ENCODE assay signal across 34 mouse cellular contexts in genomic region chr5:16794972-16795371, GRCm38 (mm10). TPM values are rescaled to one million over a fixed set of nuclear protein-coding genes. Genes with fewer than 3 reads are reported as not detected.
A peak's percentile ranks its signal among the peaks of the same experiment; 100 is the strongest.
DNase-seq lines count a peak whose midpoint lies in the region; TF ChIP-seq lines count a peak whose summit lies in the region.
"Had no signal": no experiment of that assay in that cellular context is flagged by ENCODE, and none has a peak within 500 bp of the region (broad histone marks: within the 10 kb centered on the region; RNA-seq: fewer than 3 reads in every experiment).

No protein-coding gene starts in this region.

- TF ChIP-seq EP300 in heart, adult 2 months (IDR thresholded peaks at IDR 0.05; ENCODE audit: insufficient read depth, low read depth, low read length): no peak

- no peak overlapping the region for H3K4me3 ChIP-seq in heart, adult 2 months
- H3K4me3 ChIP-seq: embryonic facial prominence, embryonic 15.5 days; heart, embryonic 12.5 days; hindbrain, embryonic 12.5 days; kidney, embryonic 15.5 days; limb, embryonic 13.5 days; liver, embryonic 12.5 days; megakaryocyte, embryonic 14.5 days; midbrain, embryonic 13.5 days had no signal

- WGBS in heart, adult 2 months: 45% methylated on average over 6 of the region's 6 CpGs

- no peaks in the 10 kb centered on the region for H3K4me1 ChIP-seq in heart, adult 2 months (ENCODE audit: control insufficient read depth, insufficient read depth, low read length)
- H3K4me1 ChIP-seq: embryonic facial prominence, embryonic 15.5 days; heart, embryonic 12.5 days; hindbrain, embryonic 12.5 days; kidney, embryonic 15.5 days; limb, embryonic 13.5 days; liver, embryonic 12.5 days; megakaryocyte, embryonic 14.5 days; midbrain, embryonic 13.5 days had no signal

- no peak for TF ChIP-seq CTCF in heart, adult 2 months (IDR thresholded peaks at IDR 0.05)

- H3K9ac ChIP-seq in heart, adult 2 months (ENCODE audit: low read depth, low read length): no peak overlapping the region
- H3K9ac ChIP-seq: embryonic facial prominence, embryonic 15.5 days; heart, embryonic 12.5 days; hindbrain, embryonic 12.5 days; kidney, embryonic 15.5 days; limb, embryonic 13.5 days; liver, embryonic 12.5 days; lung, embryonic 14.5 days; midbrain, embryonic 13.5 days had no signal

- H3K27me3 ChIP-seq in heart, adult 2 months (ENCODE audit: control insufficient read depth, insufficient read depth, low read length): no peaks in the 10 kb centered on the region
- H3K27me3 ChIP-seq: embryonic facial prominence, embryonic 15.5 days; heart, embryonic 12.5 days; hindbrain, embryonic 12.5 days; kidney, embryonic 15.5 days; limb, embryonic 13.5 days; liver, embryonic 12.5 days; megakaryocyte, embryonic 14.5 days; midbrain, embryonic 13.5 days had no signal

- no peak overlapping the region for H3K27ac ChIP-seq in heart, adult 2 months
- H3K27ac ChIP-seq: embryonic facial prominence, embryonic 15.5 days; hindbrain, embryonic 12.5 days; kidney, embryonic 15.5 days; limb, embryonic 13.5 days; liver, embryonic 12.5 days; midbrain, embryonic 13.5 days had no signal

- no peak for TF ChIP-seq POLR2A in heart, adult 2 months (IDR thresholded peaks at IDR 0.05; ENCODE audit: insufficient read depth, low read depth, low read length)

- intact Hi-C loops in heart, adult 2 months (cut with DNase I): no loop called here
- intact Hi-C loops in left cerebral cortex, postnatal 36 days (cut with DNase I): no loop called here

- no peaks in the 10 kb centered on the region for H3K79me2 ChIP-seq in heart, adult 2 months (replicated peaks; ENCODE audit: control insufficient read depth, insufficient read depth, low read length)

- no peaks in the 10 kb centered on the region for H3K36me3 ChIP-seq in heart, adult 2 months (ENCODE audit: control insufficient read depth, insufficient read depth, low read length)
- H3K36me3 ChIP-seq: embryonic facial prominence, embryonic 15.5 days; heart, embryonic 12.5 days; hindbrain, embryonic 12.5 days; kidney, embryonic 15.5 days; limb, embryonic 13.5 days; liver, embryonic 12.5 days; midbrain, embryonic 13.5 days had no signal

- DNase-seq in heart, adult 8-10 months (ENCODE audit: low spot score): peak; percentile 0
- no peak for DNase-seq in heart, adult 2 months
- peak; percentile 21 to 40 for DNase-seq in right cerebral cortex, adult 2 months (ENCODE audit: low spot score in 2 of 2)
- no peak for DNase-seq in right cerebral cortex, postnatal 4 days
- peak; percentile 8 for DNase-seq in left cerebral cortex, postnatal 36 days (ENCODE audit: low spot score in 2 of 2)
- peak; percentile 65 for DNase-seq in telencephalon, adult 2 months (ENCODE audit: low read depth, low spot score)
- DNase-seq in testis, postnatal 10 days (ENCODE audit: low spot score): no peak
- no peak for DNase-seq in urinary bladder, postnatal 4 days (ENCODE audit: low spot score in 2 of 2)
- DNase-seq: adrenal gland, adult 8-10 months; cerebellum, adult 8-10 months; heart, postnatal 14 days; kidney, adult 11 months; kidney, postnatal 36 days; lung, embryonic 14.5 days; spleen, adult 18-20 months; thymus, postnatal 25 days had no signal

RNA-seq across cellular contexts. Expression of gene Gm28710, which starts 3.4 kb away (rescaled TPM):
- not detected for total RNA-seq in heart, adult 8-10 months (2022)
- not detected for total RNA-seq in heart, adult 2 months (2021)
- polyA plus RNA-seq in heart, adult 2 months (2012; rRNA removed): not detected in 2 replicates
- total RNA-seq in left cerebral cortex, postnatal 36 days (2021): not detected
- total RNA-seq: adrenal gland, adult 8-10 months; ES-E14; gastrocnemius, adult 18-20 months; gastrocnemius, postnatal 4 days; heart, postnatal 14 days; layer of hippocampus, adult 8-10 months; left cerebral cortex, adult 18-20 months; monocyte, adult 5-6 weeks had no signal
- polyA plus RNA-seq: brain, embryonic 14.5 days; forebrain, embryonic 14.5 days; heart, embryonic 12.5 days; hindbrain, embryonic 12.5 days; kidney, embryonic 15.5 days; liver, embryonic 12.5 days; lung, embryonic 14.5 days; midbrain, embryonic 13.5 days; neural tube, embryonic 11.5 days; Patski had no signal

Comparison
In these comparisons a context has a peak if more than half of its experiments do, and no peak if none do; other contexts are left out.
1. DNase-seq: peak in heart, adult 8-10 months (single experiment), right cerebral cortex, adult 2 months (2 of 2), left cerebral cortex, postnatal 36 days (2 of 2) and telencephalon, adult 2 months (single experiment); none in heart, adult 2 months (0 of 2), right cerebral cortex, postnatal 4 days (single experiment), testis, postnatal 10 days (single experiment) and urinary bladder, postnatal 4 days (0 of 2).